Mouse (Mus musculus) liver (tissue): ENCODE data around the gene Ssbp1.
A peak's percentile ranks its signal among the peaks of the same experiment; 100 is the strongest.

Experiments
- DNase-seq: peaks from one replicate; pipeline ENCODE4 v3.0.0-alpha.2; 2020; ENCODE audit warnings: mixed read lengths

Ssbp1 gene

DNA sequence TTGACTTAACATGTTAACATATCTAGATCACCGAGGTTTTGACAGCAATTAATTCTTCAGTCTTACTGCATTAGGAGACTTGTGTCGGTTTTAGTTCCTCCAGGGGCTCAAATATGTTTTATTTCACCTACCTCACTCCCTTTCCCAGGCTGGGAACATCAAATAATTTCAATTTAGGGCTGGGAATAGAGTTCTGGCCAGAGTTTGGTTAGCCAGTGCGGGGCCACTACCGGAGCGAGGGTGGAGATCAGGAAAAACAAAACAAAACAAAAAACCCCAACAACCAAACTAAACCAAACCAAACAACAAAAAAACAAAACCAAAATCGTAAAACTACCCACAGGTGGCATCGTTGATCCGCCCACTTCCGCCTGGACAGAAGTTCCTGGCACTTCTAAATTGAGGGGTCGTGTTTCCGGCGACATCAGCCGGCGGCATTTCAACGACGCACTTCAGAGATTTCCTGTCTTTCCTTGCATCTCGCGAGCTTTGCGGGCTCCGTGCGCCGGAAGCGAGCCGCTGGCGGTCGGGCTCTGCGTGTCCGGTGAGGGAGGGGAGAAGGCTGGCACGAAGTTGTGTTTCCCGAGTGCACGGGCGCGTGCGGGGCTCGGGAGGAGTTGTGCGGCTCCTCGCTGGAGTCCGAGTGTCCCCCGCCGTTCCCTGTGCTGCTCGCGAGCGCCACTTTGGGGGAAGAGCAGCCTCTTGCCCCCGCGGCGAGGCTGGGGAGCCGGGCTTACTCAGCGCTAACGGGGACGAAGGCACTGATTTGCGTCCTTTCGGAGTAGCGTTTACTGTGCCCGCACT lies at the start of gene Ssbp1:
Ssbp1 (plus strand) TSS at position 437 of the 804 bp plus-strand sequence.
- peak; percentile 91 for DNase-seq

DNA sequence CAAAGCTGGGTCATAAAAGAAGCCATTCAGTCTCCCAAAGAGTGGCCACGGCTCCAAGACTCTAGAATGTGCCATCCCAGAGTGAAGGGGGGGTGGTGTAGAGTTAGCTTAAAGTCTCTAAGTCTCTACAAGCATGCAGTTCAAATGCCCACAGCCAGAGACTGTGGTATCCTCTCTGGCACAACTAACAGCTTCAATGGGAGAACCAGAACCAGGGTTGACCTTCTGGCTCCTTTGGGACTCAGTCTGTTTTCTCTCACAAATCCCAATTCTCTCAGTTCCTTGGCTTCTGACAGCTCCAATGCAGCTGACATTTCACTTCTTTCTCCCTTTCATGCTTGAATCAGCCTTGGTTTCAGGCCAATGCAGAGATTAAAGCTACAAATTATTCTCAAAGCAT lies 48.1 kb upstream of the Ssbp1 start:
- no peak for DNase-seq

DNA sequence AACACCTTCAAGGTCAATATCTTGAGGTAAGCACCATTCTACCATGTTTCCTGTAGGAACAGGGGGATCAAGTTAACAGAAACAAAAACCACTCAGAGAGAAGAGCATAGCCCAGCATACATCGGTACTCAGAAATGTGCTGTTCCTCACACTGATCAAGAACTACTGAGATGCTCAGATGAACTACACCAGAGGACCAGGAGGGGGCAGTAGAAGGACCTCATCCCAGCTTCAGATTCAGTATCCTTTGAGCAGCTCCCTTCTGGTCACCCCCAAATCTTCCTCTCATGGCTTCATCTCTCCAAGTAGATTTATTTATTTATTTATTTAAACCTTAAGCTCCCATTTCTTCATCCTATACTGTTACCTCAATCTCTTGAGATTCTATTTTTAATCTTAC lies 47.4 kb upstream of the Ssbp1 start:
- peak; percentile 18 for DNase-seq

DNA sequence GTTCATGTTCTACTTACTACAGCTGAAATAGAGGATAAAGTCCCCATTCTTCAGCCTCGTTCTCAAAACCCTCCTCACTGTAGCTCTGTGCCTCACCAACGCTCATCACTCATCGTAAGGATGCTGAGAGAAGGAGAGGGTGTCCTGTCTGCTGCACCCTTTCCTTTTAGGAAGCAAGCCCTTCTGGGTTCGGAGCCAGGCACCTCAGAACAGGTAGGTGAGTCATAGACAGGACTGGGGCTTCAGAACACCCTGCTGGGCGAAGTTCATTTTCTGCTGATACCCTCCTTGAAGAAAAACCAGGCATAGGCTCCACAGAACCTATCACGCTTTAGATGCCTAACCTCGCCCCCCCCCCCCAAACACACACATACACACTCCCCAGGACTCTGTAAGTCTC lies 43.7 kb upstream of the Ssbp1 start:
- no peak for DNase-seq

DNA sequence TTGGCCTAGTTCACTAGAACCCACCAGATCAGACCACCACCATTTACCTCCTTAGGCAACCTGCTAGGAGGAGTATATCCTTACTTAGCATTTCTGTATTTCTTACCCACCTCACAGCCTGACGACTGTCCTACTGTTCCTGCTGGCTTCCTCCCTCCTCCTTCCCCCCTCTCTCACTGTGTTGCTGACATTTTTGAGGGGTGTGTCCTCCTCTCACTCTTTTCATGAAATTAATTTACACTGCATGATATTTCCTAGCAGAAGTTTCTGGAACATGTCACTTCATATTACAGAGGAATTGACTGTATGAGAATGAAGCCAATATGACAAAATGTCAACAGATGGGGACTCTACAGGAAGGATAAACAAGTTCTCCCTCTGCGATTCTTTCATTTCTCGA lies 42.5 kb upstream of the Ssbp1 start:
- DNase-seq: no peak

DNA sequence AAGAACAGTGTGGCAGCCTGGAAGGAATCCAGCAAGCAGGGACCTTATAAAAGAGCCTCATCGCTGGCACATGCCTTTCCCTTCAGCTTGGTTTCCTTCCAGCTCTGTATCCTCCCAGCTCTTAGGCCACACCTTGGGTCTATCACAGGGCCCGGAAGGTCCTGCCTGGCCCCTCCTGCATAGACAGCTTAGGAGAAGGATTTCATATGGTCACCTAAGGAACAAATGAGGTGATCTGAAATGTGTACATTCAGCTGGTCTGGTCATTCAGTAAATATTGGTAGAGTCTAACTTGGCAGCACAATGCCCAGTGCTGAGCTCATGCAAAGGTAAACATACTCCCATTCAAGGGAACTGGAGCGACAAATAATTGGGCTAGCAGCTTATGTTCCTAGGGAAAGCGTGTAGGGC lies 41.6 kb upstream of the Ssbp1 start:
- DNase-seq: no peak

DNA sequence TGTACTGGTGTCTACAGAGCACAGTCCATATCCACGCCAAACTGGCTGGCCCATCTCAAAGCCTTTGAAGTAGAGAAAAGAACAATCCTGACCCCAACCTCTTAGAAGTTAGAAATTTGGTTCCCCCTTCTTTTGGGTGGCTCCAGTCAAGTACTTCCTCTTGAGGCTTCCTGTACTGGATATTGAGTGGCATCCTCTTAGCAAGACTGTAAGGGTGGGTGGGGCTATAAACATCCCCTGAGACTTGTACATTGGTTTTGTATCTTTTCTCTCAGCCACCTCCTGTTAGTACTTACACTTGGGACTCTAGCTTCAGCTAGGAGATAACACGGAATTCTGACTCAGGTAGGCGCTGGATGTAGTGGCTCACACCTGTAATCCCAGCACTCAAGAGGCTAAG lies 40.9 kb upstream of the Ssbp1 start:
- no peak for DNase-seq

DNA sequence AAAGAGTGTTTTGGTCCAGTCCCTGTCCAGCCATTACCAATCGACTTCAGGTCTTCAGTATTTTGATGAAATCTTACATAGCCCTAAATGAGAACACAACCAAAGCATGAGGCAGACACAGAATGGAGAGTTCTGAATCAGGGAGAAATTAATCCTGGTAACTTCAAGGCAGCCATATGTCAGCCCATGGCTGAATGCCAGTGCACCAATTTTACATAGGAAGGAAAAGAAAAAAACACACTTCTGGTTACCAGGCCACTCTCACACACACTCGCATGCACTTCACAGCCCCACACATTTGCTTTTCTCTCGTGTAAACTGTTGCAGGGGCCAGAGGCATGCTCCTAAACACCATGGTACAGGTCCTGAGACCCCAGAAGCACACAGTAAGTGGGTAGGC lies 40.3 kb upstream of the Ssbp1 start:
- DNase-seq: no peak

DNA sequence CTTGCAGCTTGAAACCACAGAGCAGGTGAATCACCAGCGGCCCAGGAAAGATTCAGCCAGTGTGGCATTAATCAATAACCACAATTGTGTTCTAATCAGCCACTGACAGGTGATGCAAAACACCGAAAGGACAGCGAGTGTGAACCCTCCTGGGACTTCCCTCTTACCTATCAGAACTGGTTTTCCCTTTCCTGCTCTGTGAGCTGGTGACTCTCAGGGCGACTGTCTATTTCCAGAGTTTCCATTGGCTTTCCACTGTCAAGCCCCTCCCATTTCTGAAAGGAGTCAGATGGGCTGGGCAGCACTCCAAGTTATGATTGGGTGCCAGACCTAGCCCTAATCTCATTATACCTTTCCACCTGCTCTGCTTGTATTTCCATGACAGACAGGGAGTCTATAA lies 39.8 kb upstream of the Ssbp1 start:
- no peak for DNase-seq

DNA sequence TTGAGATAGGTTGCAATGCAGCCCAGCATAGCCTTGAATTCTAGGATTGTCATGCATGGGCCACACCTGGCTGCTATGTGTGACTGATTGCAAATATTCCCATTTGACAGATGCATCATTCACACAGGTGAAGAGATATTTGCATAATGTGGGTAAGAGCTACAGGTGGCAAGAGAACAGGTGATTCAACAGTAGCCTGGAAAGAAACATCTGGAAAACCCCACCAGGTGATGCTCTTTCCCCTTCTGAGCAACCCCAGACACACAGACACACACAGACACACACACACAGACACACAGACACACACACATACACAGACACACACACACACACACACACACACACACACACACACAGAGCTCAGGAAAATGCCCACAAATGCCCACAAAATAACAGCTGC lies 39.3 kb upstream of the Ssbp1 start:
- DNase-seq: no peak

DNA sequence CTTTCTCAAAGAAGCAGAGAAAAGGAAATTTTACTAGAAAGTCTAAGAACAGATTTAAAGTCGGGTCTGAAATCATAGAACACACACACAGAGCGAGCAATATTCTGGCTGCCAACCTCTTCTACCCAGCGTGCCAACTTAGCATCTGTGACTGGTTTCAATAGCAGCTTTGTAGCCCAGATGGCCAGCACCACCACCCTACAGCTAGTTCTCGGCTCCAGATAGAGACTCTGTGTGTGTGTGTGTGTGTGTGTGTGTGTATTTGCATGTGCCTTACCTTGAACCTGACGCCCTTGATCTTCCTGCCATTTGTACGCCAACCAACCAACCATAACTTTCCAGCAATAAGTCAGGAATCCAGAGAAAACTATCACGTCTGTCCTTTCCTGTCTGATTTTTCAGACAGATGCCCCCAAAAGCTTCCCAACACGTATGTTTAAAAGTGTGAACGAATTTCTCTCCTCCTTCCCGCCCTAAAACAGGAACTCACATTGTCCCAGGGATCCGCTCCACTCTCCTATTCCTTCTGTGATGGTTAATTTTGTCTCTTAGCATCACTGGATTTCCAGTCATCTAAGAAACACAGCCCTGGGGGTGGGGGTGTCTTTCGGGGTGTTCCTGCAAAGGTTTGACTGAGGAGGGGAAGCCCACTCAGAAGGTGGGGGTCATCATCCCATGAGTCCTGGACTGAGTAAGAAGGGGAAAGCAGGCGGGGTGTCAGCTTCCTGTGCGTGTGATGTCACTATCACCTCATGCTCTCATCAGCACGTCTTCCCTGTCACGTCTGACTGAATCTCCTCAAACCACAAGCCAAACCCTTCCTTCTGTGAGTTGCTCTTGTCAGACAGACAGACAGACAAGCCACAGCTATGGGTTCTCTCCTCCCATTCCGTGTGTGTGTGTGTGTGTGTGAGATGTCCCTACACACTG lies 38.5 kb upstream of the Ssbp1 start:
- no peak for DNase-seq

DNA sequence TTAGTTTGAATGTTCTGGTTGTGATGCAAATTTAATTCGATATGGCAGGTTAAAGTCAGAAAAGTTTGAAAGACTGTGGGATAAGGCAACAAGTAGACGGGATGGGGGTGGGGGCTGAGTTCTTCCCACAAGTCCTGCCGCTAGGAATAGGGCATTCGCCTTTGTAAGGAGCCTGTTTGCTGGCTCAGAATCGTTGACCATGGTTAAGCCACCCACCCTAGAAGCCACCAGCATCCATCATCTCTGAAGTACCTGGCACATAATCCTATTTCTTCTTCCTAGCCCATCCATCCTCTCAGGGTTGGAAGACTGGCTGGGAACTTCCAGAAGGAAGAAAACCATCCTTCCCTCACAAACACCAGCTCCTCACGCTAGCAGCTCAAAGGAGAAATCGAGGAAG lies 36.5 kb upstream of the Ssbp1 start:
- no peak for DNase-seq

DNA sequence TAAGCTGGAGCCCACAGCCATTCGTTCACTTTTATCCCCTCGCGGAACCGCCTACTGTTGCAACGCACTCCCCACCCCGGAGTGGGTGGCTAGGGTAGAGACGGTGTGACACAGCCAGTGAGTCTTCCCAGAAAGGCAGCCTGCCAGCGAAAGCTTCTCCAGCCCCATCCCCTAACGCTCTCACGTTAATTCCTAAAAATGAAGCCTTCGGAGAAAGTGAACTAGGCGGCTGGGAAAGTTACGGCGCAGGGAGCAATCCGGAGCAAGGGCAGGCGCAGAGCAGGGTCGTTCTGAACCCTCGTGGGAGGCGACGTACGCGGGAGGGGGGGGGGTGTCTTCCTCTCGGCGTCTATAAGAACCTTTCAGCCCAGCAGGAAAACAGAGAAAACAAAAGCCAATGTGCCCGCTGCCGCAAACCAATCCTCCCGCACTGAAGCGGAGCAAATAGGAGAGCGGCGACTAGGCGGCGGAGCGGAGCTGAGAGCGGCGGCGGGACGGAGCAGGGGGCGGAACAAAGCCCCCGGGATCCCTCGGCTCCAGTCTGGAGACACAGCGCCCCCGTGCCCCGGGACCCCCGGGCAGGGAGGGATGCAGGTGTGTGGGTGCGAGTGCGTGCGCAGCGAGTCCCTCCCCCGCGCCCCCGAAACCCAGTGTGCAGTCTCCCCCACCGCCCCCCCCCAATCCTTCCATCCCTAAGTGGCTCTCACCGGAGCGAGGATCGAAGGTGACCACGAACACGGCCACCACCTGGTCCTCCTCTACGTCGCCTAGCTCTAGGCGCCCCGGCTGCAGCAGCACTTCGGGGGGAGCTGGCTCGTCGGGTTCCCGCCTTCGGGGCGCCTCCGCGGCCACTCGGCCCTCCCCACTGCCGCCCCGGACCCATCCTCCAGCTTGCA lies 35.8 kb upstream of the Ssbp1 start:
- DNase-seq: peak; percentile 13

DNA sequence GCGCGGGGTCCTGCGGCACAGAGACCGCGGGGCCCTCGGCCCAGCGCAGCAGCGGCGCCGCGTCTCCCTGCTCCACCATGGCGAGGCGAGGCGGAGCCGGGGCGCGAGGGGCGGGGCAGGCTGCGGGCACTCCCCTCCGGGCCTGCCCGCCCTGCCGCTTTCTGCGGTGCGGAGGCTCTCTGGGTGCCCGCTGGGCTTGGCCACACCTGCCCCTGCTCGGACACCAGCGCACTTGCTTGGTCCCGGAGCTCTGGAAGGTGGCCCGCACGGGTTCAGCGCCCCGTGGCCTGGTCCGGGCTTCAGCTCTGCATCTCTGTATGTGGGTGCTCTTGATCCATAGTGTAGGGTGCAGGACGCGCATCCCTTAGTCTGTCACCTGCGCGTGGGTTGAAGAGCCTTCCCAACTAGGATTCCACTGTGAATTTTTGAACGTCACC lies 35.1 kb upstream of the Ssbp1 start, which contains the start of gene E330009J07Rik:
E330009J07Rik (minus strand) TSS at position 89 of the 437 bp plus-strand sequence.
- DNase-seq: peak; percentile 78

DNA sequence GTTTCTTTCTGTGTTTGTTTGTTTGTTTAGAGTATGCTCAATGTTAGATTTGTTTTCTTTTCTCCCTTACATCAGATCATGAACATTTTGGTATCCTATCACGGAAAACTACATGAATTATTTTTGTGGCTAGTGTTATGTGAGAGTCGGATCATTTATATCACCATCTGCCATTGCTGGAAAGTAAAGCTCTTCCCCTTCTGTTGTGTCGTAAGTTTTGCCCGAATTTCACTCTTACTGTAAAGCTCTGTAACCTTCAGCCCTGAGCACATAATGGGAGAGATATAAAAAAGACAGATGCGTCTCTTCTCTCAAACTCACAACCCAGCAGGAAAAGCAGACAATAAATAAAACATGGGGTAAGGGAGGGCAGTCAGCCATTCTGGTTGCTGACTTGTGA lies 32.2 kb upstream of the Ssbp1 start, which contains the start of gene Wee2:
Wee2 (plus strand) TSS at position 153 of the 400 bp plus-strand sequence.
- DNase-seq: no peak

DNA sequence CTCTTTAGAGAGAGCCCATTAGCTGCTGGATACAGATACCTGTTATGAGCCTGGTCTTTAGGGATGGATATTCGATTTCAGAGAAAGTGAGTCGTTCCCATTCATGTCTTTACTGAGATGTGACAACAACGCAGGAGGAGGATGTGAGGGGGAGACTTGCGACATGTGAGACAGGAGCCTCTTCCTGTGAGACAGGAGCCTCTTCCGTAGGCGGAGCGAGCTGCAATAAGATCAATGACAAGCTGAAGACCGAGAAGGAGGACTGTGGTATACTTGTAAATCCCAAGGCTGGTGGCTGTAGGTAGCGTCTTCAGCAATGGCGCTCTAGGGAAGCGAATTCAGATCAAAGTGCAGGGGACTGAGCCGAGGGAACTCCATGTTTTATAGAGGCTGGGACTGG lies 31.4 kb upstream of the Ssbp1 start:
- DNase-seq: peak; percentile 4

DNA sequence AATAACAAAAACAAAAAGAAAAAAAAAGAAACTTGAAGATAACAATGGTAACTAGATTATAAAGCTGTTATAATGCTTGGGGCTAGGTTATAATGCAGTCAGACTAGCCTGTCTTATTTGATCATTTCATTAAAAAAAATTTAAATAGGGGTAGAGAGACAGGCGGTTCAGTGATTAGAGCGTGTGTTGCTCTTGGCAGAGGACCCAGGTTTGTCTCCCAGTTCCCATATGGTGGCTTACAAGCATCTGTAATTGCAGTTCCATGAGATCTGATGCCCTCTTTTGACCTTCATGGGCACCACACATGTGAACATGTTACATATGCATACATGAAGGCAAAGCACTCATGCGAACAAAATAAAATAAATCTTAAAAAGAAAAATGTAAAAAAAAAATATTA lies 29.9 kb upstream of the Ssbp1 start:
- DNase-seq: no peak

DNA sequence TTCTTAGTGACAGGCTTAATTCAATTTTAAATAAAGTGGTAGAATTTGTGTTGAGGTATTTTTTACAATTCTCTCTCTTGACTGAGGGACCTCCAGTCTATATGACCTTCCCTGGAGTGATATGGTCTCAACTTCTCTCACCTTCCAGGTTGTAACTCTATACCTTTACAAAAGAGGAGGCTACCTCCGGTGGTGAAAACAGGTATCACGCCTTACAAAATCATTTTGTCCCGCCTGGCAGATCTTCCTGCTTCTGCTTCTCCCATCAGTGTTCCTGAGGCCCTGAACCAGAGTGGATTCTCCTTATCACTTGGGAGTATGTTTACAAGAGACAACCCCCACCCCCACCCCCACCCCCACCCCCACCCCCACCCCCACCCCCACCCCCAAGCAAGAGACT lies 29.4 kb upstream of the Ssbp1 start:
- no peak for DNase-seq

DNA sequence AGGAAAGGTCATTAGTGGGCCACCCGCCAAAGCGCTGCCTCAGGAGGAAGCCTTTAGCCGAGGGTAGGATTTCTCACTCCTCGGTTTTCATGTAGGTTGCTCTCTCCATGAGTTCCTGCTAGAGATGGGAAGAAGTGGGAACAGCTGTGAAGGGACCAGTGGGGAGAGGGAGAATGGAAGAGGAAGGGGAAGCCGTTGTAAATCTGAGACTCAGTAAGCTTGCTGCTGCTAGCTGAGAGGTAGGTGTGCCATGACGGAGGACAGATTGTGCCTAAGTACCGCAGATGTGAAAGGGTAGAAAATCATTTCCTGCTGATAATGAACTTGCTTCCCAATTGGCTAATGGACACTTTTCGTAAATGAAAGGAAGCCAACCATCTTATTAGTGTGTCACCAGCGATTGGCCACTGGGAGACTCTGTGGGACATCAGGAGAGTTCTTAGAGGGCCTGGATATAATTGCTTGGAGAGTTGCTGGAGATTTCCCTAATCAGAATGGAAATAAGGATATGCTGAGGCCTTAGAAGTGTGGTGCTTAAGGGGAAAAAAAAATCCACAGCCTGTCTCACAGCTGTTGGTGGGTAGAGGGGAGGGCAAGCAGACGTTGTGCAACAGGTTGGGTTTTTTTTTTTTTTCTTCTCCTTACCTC lies 27.7 kb upstream of the Ssbp1 start:
- no peak for DNase-seq

DNA sequence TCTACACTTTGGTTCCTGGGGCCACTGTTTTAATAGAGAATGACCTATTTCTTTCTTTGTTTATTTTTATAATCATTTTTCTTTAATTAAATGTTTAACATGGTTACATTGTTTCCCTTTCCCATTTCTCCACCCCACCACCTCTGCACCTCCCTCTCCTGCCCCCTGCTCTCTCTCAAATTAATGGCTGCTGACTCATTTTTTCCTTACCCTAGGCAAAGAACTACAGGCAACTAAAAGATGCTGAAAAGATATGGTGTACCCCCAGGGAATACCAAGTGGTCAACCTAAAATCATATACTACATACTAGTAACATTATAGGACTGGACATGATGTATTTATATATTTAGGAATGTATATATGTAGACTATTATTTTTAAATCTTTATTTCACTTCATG lies 22.5 kb upstream of the Ssbp1 start:
- DNase-seq: no peak

DNA sequence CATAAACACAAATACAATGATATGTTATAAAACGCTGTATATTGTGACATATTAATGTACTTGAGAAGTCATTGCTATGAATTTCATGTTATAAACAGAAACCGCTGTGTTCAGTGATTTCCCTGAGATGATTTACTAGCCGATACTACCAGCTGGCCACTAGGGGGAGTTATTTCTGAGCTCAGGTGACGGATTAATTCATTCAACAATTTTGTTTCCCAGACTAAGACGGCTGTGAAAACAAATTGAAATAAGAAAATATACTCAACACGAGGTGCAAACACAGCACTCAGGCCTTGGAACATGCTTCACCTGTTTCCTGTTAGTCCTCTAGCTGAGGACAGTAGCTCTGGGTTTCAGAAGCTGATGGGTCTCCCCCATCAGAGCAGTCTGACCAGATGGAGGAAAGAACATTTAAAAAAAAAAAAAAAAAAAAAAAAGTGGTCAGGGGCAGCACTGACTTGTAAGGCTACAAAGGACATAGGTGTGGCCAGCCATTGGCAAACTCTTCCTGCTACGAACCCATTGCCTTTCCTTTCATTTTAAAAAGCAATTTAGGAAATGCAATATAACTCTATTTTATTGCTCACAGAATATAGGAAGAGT lies 16.6 kb upstream of the Ssbp1 start:
- no peak for DNase-seq

DNA sequence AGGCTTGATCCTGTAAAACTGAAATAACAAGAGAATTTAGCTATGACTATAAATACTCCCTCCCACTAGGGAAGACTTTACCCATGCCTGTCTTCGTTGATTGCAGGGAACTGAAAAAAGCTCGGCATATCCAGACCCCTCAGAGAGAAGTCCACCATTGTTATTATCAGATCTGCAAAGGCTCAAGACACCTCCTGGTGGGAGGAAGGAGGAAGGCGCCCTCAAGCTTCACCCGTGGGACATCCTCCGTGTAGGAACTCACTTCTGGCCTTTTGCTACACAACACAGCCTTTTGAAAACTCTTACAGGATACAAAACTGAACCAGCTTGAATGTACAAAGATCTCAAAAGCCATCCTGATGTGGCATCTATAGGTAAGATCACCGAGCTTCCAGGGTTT lies 5.4 kb upstream of the Ssbp1 start:
- no peak for DNase-seq
